Mouse (Mus musculus): Measurements from ENCODE around the gene Mlec. TPM values are rescaled to one million over a fixed set of nuclear protein-coding genes. Genes with fewer than 3 reads are reported as not detected.

The Mlec gene
- total and polyA plus RNA-seq, 3 experiments: 156 to 167 TPM; not detected in 1

DNA sequence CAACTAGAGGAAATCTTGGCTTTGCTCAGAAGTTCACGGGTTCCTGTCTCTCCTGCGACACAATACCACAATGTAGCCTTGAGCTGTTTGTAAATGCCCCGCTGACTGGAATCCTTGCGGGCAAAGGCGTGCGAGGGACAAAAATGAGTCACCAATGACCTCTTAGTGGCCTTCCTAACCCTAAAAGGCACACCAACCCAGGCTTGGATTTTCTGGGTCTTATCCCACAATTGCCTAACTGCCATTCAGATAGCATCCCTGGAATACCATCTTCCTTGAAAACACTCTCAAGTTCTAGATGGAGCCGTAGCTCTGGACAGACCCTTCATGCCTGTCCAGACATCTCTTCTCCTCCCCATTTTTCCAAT is 34.8 kb upstream of the Mlec start:
- H3K4me1 ChIP-seq (ENCODE audit: control insufficient read depth in 1 of 2, insufficient read depth in 2 of 2, low read length in 2 of 2): peaks cover 0 to 3% of the 10 kb centered on the region in 2 experiments; a peak in 2 of 4 replicates
- no peaks in the 10 kb centered on the region for H3K79me2 ChIP-seq (ENCODE audit: control insufficient read depth, insufficient read depth, low read length, poor library complexity)
- TF ChIP-seq MEF2A (IDR thresholded peaks at IDR 0.05; ENCODE audit: extremely low read depth, insufficient replicate concordance, low read depth, low read length, poor library complexity, severe bottlenecking) (no peak), TCF12 (IDR thresholded peaks at IDR 0.05; ENCODE audit: low read depth, low read length) (no peak), CHD1 (IDR thresholded peaks at IDR 0.05; ENCODE audit: low read depth, low read length) (no peak), CHD2 (IDR thresholded peaks at IDR 0.05; ENCODE audit: low read length) (no peak), USF2 (IDR thresholded peaks at IDR 0.05; ENCODE audit: borderline replicate concordance in 1 of 2, insufficient read depth in 1 of 2, low read depth in 1 of 2, low read length in 2 of 2) (no peak), ELF1 (IDR thresholded peaks at IDR 0.05; ENCODE audit: low read depth, low read length) (no peak), ETS1 (IDR thresholded peaks at IDR 0.05; ENCODE audit: low read depth, low read length) (no peak), GATA1 (IDR thresholded peaks at IDR 0.05; ENCODE audit: low read depth, low read length) (no peak), RAD21 (IDR thresholded peaks at IDR 0.05; ENCODE audit: low read depth, low read length) (no peak), MAX (IDR thresholded peaks at IDR 0.05; ENCODE audit: low read length) (no peak), MXI1 (IDR thresholded peaks at IDR 0.05; ENCODE audit: low read depth, low read length) (no peak), MYB (IDR thresholded peaks at IDR 0.05; ENCODE audit: low read depth, low read length) (no peak), KAT2A (conservative IDR thresholded peaks at IDR 0.05; ENCODE audit: low read depth, low read length) (no peak), UBTF (IDR thresholded peaks at IDR 0.05; ENCODE audit: borderline replicate concordance, insufficient read depth, low read depth, low read length) (no peak), HCFC1 (IDR thresholded peaks at IDR 0.05; ENCODE audit: low read depth, low read length) (no peak), E2F4 (IDR thresholded peaks at IDR 0.05; ENCODE audit: borderline replicate concordance, low read depth, low read length) (no peak), EP300 (IDR thresholded peaks at IDR 0.05; ENCODE audit: low read depth in 1 of 2, low read length in 2 of 2) (no peak), POLR2AphosphoS5 (IDR thresholded peaks at IDR 0.05; ENCODE audit: borderline replicate concordance, low read depth, low read length) (no peak), BHLHE40 (IDR thresholded peaks at IDR 0.05; ENCODE audit: borderline replicate concordance, low read depth, low read length) (no peak)
- peaks cover 0 to 7% of the 10 kb centered on the region in 2 experiments; a peak in 2 of 4 replicates for H3K27me3 ChIP-seq (ENCODE audit: control insufficient read depth in 1 of 2, insufficient read depth in 2 of 2, low read length in 2 of 2)
- H3K36me3 ChIP-seq (ENCODE audit: control insufficient read depth in 1 of 2, insufficient read depth in 2 of 2, low read length in 2 of 2): peaks cover 0 to 2% of the 10 kb centered on the region in 2 experiments; a peak in 1 of 4 replicates
- no peaks in the 10 kb centered on the region for H3K9me3 ChIP-seq (replicated peaks; ENCODE audit: insufficient read depth, low read length)
- H3K27ac ChIP-seq (ENCODE audit: control insufficient read depth, low read depth, low read length): no peak overlapping the region
- DNase-seq (ENCODE audit: low read depth, low spot score): no peak
- no peak overlapping the region for H3K9ac ChIP-seq (ENCODE audit: control insufficient read depth, low read depth, low read length, poor library complexity, severe bottlenecking)
- H3K4me3 ChIP-seq (ENCODE audit: control insufficient read depth in 1 of 2, insufficient read depth in 1 of 2, low read depth in 2 of 2, low read length in 2 of 2): no peak overlapping the region
